Mouse (Mus musculus): ENCODE data around the gene Ms4a8a.
"Not testable (repeated sequence)": the region's sequence is repeated elsewhere in the genome, so short reads cannot be mapped to it uniquely, and the experiment has no call there.

Ms4a8a gene

DNA sequence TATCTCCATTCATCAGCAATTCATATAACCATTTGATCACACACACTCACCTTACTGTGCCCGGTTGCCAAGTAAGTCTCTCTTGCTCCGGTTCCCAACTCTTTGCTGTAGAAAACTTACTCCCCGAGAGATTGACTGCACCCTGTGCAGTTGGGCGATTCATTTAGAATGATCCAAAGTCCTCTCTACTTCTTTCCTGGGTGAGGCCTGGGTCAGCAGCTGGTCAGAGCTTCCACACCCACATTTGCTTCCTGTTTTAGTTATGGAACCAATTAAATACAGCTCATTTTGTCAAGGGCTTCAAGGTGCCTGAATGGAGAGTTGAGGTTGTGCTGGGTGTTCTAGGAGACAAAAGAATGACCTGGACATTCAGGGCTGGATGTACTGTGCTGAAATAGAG is at the start of gene Ms4a8a:
Gene Ms4a8a (minus strand): TSS at position 169 of the 400 bp plus-strand sequence.
- in situ Hi-C loops (cut with MboI, MseI) = no loop called here

DNA sequence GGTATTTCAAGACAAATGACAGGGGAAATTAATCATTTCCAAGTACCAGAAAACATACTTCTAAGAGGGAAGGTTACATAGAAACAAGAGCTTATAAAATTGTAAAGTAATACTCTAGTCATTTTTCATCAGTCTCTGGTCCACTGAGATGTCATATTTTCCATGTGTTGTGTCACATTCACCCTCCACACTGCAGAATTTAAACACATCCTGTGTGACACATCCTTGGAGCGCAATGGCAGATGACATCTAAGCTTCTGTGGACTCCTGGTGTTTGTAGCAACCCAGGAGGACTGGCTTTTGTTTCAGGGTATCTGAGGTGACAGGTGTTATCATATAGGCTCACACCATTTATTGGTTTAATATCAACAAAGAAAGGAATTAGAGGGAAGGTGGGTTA is 48.8 kb upstream of the Ms4a8a start:
- in situ Hi-C loops (cut with MboI, MseI) = no loop called here

DNA sequence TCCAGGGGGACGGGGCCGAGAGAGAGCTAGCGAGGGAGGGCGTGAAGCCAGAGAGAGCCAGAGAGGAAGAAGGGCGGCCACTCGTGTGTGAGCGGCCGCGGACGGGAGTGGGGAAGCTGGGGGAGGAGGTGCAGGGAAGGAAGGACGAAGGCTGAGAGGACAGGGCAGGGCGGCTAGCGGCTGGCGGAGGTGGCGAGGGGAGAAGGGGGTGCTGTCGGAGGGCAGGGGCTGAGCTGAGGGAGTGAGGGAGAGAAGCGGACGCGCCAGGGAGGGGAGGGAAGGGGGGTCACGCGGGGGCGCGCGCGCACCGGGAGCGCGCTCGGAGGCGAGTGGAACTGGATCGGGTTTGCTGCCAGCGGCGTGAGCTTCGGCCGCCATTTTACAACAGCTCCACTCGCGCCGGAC is 40.1 kb upstream of the Ms4a8a start:
- in situ Hi-C loops (cut with MboI, MseI) = not testable (repeated sequence)

- in situ Hi-C loops (cut with MboI, MseI) = no loop called here
Observed at GRCm38 (mm10) chr19:11119338-11119737, 38.4 kb upstream of the Ms4a8a start.

- in situ Hi-C loops (cut with MboI, MseI) = no loop called here
Observed at GRCm38 (mm10) chr19:11107746-11108145, 26.8 kb upstream of the Ms4a8a start.

GRCm38 (mm10) chr19:11101880-11102279 is 21.0 kb upstream of the Ms4a8a start:
- in situ Hi-C loops (cut with MboI, MseI) = no loop called here

- in situ Hi-C loops (cut with MboI, MseI) = no loop called here
Observed at GRCm38 (mm10) chr19:11098401-11098800, 17.5 kb upstream of the Ms4a8a start.

- in situ Hi-C loops (cut with MboI, MseI) = loop anchor here (5.0 kb wide), 1 partner anchor 35 kb away; no protein-coding TSS in a partner anchor
Observed at GRCm38 (mm10) chr19:11092131-11092530, 11.2 kb upstream of the Ms4a8a start.

- in situ Hi-C loops (cut with MboI, MseI) = no loop called here
Observed at GRCm38 (mm10) chr19:11070364-11070763, 10.5 kb downstream of the Ms4a8a start.

- in situ Hi-C loops (cut with MboI, MseI) = no loop called here
Observed at GRCm38 (mm10) chr19:11065202-11065875, 15.6 kb downstream of the Ms4a8a start.

DNA sequence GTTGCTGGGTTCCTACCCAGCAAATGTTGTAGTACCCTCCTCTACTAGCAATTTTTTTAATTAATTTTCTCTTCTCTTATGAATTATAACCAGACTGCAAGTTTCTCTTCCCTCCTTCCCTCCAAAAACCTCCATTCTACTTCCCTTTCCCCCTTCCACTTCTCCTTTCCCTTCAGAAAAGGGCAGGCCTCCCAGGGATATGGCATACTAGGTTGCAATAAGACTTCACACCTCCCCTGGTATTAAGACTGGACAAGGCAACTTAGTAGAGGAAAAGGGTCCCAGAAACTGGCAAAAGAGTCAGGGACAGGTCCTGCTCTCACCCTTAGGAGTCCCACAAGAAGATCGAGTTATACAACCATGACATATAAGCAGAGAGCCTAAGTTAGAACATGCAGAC is 20.0 kb downstream of the Ms4a8a start:
- in situ Hi-C loops (cut with MboI, MseI) = no loop called here

DNA sequence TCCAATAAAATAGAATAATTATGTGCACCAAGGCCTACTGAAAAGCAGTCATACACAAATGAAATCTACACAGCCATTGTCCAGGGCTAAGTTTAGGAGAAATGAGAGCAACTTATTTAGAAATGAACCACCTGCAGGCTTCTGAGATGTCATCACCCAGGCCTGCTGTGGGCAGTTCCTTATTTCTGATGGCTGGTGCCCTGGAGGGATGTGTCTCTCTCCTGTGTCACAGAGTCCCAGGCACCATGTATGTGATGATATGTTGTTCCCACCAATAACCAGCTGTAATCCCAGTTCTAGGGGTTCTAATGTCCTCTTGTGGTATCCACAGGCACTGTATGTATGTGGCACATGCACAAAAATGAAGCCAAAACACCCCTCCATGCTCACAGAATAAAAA is 20.9 kb downstream of the Ms4a8a start:
- in situ Hi-C loops (cut with MboI, MseI) = loop anchor here (5.0 kb wide), 1 partner anchor 32 kb away; no protein-coding TSS in a partner anchor

DNA sequence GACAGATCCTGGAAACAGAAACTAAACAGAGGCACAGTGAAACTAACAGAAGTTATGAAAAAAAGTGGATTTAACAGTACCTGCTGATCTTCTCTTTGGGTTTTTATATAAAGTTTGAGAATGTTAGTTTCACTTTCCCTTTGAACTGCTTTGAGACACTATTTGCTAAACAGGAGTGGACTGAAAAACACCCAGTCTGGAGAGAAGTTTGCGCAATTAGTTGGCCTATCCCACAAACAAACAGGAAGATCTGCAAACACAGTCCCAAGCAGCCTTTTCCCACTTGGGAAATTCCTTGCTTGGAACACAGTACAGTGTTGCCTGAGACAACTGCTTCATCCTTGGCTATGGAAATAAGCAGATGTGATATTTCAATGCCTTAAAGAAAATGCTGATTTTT is 25.2 kb downstream of the Ms4a8a start:
- in situ Hi-C loops (cut with MboI, MseI) = loop anchor here (5.0 kb wide), 1 partner anchor 37 kb away; no protein-coding TSS in a partner anchor

- in situ Hi-C loops (cut with MboI, MseI) = no loop called here
Observed at GRCm38 (mm10) chr19:11053277-11053676, 27.6 kb downstream of the Ms4a8a start.

- in situ Hi-C loops (cut with MboI, MseI) = no loop called here
Observed at GRCm38 (mm10) chr19:11052877-11053276, 28.0 kb downstream of the Ms4a8a start.

DNA sequence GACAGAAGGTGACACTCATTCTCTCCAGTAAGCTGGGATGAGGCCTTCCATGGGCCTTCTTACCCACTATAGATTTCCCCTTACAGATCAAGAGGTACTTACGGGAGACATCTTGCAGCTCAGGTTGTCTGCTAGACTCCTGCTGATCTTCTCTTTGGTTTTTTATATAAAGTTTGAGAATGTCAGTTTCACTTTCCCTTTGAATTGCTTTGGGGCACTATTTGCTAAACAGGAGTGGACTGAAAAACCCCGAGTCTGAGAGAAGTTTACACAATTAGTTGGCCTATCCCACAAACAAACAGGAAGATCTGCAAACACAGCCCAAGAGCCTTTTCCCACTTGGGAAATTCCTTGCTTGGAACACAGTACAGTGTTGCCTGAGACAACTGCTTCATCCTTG is 30.6 kb downstream of the Ms4a8a start:
- in situ Hi-C loops (cut with MboI, MseI) = no loop called here

- in situ Hi-C loops (cut with MboI, MseI) = no loop called here
Observed at GRCm38 (mm10) chr19:11049426-11049825, 31.5 kb downstream of the Ms4a8a start.

- in situ Hi-C loops (cut with MboI, MseI) = no loop called here
Observed at GRCm38 (mm10) chr19:11048503-11048902, 32.4 kb downstream of the Ms4a8a start.

- in situ Hi-C loops (cut with MboI, MseI) = no loop called here
Observed at GRCm38 (mm10) chr19:11048009-11048408, 32.9 kb downstream of the Ms4a8a start.

DNA sequence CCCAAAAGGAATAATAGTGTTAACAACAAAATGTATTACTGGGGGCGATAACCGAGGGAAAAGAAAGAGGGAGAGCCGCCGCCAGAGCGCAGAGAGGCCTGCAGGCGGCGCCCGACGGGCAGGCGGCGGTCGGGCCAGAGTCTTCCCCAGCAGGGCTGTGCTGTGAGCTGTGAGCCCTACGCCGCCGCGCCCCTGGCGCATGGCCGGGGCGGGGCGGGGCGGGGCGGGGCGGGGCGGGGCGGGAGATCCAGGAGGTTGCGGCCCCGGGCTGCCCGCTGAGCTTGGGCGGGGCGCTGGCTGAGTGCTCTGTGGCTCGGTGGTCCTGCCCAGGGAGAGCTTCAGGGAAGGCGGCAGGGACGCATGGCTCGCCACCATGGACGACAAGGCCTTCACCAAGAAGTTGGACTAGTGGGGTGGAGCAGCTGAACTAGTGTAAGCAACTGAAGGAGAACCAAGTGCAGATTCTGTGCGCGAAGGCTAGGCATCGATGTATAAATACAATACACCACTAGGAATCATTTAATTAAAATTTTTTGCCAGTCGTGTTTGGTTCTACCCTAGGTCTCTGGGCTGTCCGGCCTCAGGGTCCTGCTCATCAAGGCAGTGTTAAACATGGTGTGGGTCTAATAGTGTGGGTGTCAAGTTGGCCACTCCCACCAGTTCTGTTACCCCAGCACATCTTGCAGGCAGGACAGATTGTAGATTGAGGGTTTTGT is 35.7 kb downstream of the Ms4a8a start:
- in situ Hi-C loops (cut with MboI, MseI) = no loop called here

GRCm38 (mm10) chr19:11044671-11044995 is 36.3 kb downstream of the Ms4a8a start:
- in situ Hi-C loops (cut with MboI, MseI) = no loop called here

DNA sequence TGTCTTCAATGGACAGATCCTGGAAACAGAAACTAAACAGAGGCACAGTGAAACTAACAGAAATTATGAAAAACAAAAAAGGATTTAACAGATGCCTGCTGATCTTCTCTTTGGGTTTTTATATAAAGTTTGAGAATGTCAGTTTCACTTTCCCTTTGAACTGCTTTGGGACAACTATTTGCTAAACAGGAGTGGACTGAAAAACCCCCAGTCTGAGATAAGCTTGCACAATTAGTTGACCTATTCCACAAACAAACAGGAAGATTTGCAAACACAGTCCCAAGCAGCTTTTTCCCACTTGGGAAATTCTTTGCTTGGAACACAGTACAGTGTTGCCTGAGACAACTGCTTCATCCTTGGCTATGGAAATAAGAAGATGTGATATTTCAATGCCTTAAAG is 43.3 kb downstream of the Ms4a8a start:
- in situ Hi-C loops (cut with MboI, MseI) = no loop called here

DNA sequence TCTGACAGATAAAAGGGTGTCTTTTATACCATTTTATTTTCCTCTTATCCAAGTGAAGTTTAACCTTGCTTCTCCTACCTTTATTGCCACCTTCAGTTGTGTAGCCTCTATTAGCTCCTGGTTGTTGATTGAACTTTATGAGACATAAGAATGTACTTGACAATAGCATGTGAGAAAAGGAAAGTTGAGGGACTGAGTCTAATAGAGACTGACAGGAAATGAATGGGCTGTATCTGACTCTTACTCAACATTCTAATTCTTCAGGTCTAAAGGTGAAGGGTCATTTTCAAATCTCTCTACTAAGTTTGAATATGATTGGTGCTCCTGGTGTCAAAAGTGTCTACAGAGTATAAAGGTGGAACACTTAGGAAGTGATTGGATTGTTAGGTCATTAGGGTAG is 58.5 kb downstream of the Ms4a8a start:
- in situ Hi-C loops (cut with MboI, MseI) = no loop called here
